Mouse (Mus musculus) midbrain, embryonic 11.5 days (tissue): ENCODE measurements around the gene Fbxo36. TPM values are rescaled to one million over a fixed set of nuclear protein-coding genes. Genes with fewer than 3 reads are reported as not detected.

Experiments used
- ATAC-seq: fragments of 200-750 bp; cut with Nextera tagmentation; 2 replicates; pipeline ENCODE4 v1.8.0; 2017; ENCODE audit warnings: moderate TSS enrichment, moderate library complexity; ENCODE audit not compliant: low FRiP score
- DNase-seq: peaks from one replicate; pipeline ENCODE4 v3.0.0; 2015; ENCODE audit warnings: low spot score; ENCODE audit errors: missing footprints
- H3K27ac ChIP-seq: fragments of 300-500 bp; sonication (generic); 2 replicates; pipeline ENCODE4 v1.5.1; 2014; ENCODE audit warnings: low read depth, low read length
- H3K27me3 ChIP-seq: fragments of 300-500 bp; sonication (generic); 2 replicates; pipeline ENCODE4 v1.6.1; 2014; ENCODE audit warnings: mild to moderate bottlenecking, low read length, moderate library complexity, mixed read lengths; ENCODE audit not compliant: control insufficient read depth, insufficient read depth
- H3K36me3 ChIP-seq: fragments of 300-500 bp; sonication (generic); 2 replicates; pipeline ENCODE4 v1.6.1; 2014; ENCODE audit warnings: mild to moderate bottlenecking, low read length, moderate library complexity, mixed read lengths; ENCODE audit not compliant: control insufficient read depth, insufficient read depth
- H3K4me1 ChIP-seq: fragments of 300-500 bp; sonication (generic); 2 replicates; pipeline ENCODE4 v1.6.1; 2014; ENCODE audit warnings: low read length; ENCODE audit not compliant: control insufficient read depth, insufficient read depth
- H3K4me2 ChIP-seq: fragments of 300-500 bp; sonication (generic); 2 replicates; pipeline ENCODE4 v1.6.1; 2014; ENCODE audit warnings: mild to moderate bottlenecking, moderate library complexity
- H3K4me3 ChIP-seq: fragments of 300-500 bp; sonication (generic); 2 replicates; pipeline ENCODE4 v1.5.1; 2014; ENCODE audit warnings: low read depth, low read length
- H3K9ac ChIP-seq: fragments of 300-500 bp; sonication (generic); 2 replicates; pipeline ENCODE4 v1.6.1; 2014; ENCODE audit warnings: low read length
- H3K9me3 ChIP-seq: fragments of 300-500 bp; sonication (generic); 2 replicates; pipeline ENCODE4 v1.6.1; 2016; ENCODE audit warnings: low read length; ENCODE audit not compliant: control insufficient read depth
- WGBS: fragments of 180-500 bp; shearing (Covaris S2); extraction: QIAGEN DNeasy Blood & Tissue Kit; methylation state at CpG from one replicate; pipeline ENCODE4 v1.1.7; 2014; 5-methylcytosine and 5-hydroxymethylcytosine counted together
- polyA plus RNA-seq: library from polyadenylated mRNA; unstranded; fragments of >200 nt; fragmentation: Nextera tagmentation; extraction: Ambion mirVana; gene quantifications from 2 replicates; pipeline ENCODE4 v1.2.1, GENCODE M21; 2014

Gene Fbxo36
- polyA plus RNA-seq, 1 experiment from 2014 or later, result 10.7 TPM

DNA sequence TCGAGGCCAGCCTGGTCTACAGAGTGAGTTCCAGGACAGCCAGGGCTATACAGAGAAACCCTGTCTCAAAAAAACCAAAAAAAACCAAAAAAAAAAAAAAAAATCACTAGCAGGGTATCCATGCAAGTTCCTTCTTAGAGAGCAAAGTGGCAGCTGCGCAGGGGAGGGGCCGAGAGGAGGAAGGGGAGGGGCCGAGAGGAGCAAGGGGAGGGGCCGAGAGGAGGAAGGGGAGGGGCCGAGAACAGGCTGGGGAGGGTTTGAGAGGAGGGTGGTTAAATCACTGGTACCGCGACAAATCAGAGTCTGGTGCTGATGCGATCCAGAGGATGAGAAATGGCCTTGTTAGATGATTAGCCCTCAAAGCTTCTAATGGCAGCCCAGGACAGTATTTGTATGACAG, 52.1 kb downstream of the Fbxo36 start:
- Histone ChIP-seq H3K4me3 (no peak overlapping the region), H3K36me3 (no peaks in the 10 kb centered on the region), H3K9ac (no peak overlapping the region), H3K4me1 (peaks cover 12% of the 10 kb centered on the region), H3K27ac (no peak overlapping the region), H3K9me3 (no peaks in the 10 kb centered on the region), H3K27me3 (no peaks in the 10 kb centered on the region), H3K4me2 (no peak overlapping the region)
- DNase-seq (no peak), ATAC-seq (no peak)
- WGBS, result 89% methylated on average over 9 of the region's 9 CpGs

DNA sequence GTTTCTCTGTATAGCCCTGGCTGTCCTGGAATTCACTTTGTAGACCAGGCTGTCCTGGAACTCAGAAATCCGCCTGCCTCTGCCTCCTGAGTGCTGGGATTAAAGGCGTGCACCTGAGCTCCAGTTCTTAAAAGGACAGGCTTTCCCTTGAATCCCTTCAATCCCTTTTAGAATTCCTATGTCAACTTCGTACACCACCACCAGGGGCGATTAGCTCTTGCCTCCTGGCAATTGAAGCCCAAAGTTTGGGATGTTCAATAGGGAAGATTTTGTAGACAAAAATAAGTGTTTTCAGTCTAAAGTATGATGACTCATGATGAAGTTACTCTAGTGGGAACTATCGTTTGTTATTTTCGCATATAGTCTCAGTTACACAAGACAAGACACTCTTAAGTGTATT, 57.7 kb downstream of the Fbxo36 start:
- ATAC-seq (no peak), DNase-seq (peak; percentile 67)
- 85% methylated on average over 6 of the region's 6 CpGs for WGBS
- no peaks in the 10 kb centered on the region for H3K9me3 ChIP-seq
- no peak overlapping the region for H3K27ac ChIP-seq
- no peaks in the 10 kb centered on the region for H3K27me3 ChIP-seq
- no peaks in the 10 kb centered on the region for H3K4me1 ChIP-seq
- H3K4me2 ChIP-seq, result no peak overlapping the region
- H3K9ac ChIP-seq, result no peak overlapping the region
- H3K36me3 ChIP-seq, result no peaks in the 10 kb centered on the region
- no peak overlapping the region for H3K4me3 ChIP-seq

DNA sequence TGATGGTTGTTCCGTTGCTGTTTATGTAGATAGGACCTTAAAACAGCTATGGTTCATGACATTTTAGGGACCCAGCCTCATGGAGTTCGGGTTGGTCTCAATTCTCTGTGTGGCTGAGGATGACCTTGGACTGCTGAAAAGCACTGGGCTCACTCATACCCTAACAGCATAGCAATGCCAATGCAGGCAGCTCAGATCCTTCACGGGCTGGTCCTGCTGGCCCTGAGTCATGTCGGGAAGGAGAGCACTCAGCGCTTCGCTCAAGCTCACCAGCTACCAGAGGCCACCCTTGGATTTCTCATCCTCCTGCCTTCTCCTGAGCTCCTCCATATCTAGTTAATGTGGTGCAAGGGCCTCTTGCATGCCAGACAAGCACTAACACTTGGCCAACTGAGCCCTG, 59.5 kb downstream of the Fbxo36 start:
- no peak for DNase-seq
- Histone ChIP-seq H3K4me2 (no peak overlapping the region), H3K4me3 (no peak overlapping the region), H3K36me3 (no peaks in the 10 kb centered on the region), H3K27me3 (no peaks in the 10 kb centered on the region), H3K27ac (no peak overlapping the region), H3K9me3 (no peaks in the 10 kb centered on the region), H3K4me1 (no peaks in the 10 kb centered on the region), H3K9ac (no peak overlapping the region)
- no peak for ATAC-seq
- 96% methylated on average over 6 of the region's 6 CpGs for WGBS

DNA sequence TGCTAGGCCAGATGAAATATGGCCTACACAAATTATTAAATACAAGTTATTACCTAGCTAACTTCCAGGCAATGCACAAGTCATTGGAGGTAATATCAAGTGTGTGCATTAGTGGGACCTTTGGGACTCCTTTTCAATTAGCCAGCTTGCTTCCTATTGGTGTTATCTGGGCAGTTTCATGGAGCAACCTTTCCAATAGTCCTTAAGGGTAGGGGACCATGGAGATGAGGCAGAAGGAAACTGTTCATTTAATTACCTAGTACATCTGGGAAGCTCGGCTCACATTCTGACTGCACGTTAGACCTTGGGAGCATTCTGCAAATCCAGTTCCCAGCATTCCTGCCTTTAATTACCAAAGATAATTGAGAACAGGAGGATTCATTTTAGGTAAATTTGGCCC, 64.8 kb downstream of the Fbxo36 start:
- no peaks in the 10 kb centered on the region for H3K4me1 ChIP-seq
- no peak for DNase-seq

DNA sequence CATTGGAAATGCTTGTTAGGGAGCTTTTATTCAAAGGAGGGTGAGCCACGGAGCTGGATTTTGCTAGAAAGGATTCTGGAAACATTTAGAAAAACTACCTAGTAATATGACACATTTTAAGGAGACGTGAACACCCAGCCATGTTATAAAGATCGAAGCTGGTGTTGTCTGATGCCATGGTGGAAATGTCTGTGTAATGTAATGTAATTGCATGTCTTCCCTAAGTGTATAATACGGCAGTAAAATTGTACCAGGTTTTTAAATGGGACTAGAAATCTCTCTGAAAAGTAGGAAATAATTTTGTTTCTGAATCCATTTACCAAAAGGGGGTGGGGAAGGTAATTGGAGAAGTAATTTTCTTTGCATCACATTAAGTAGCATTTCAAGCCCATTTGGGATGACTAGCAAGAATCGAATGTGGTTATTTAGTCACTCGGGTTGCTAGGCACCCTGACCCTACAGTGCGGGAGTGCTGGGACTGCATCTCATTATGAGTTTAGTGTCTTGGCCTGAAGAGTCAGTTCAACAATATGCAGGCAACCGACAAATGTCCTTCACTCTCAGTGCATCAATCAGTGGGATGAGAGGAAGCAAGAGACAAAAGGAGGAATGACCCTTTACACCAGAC, 70.7 kb downstream of the Fbxo36 start:
- Histone ChIP-seq H3K4me2 (no peak overlapping the region), H3K27me3 (no peaks in the 10 kb centered on the region), H3K4me3 (no peak overlapping the region), H3K9me3 (no peaks in the 10 kb centered on the region), H3K27ac (no peak overlapping the region; the same call in 1 of the 2 replicates), H3K36me3 (no peaks in the 10 kb centered on the region), H3K4me1 (peaks cover 5% of the 10 kb centered on the region; the same call in 1 of the 2 replicates), H3K9ac (no peak overlapping the region)
- WGBS, result 60% methylated on average over 8 of the region's 8 CpGs
- DNase-seq, result no peak
- peak; percentile 83 for ATAC-seq

More for the DNA sequence above, 64.8 kb downstream of the Fbxo36 start:
- no peaks in the 10 kb centered on the region for H3K36me3 ChIP-seq
- H3K4me2 ChIP-seq, result no peak overlapping the region
- H3K27ac ChIP-seq, result no peak overlapping the region
- no peak overlapping the region for H3K9ac ChIP-seq
- no peak overlapping the region for H3K4me3 ChIP-seq
- H3K9me3 ChIP-seq, result no peaks in the 10 kb centered on the region
- H3K27me3 ChIP-seq, result no peaks in the 10 kb centered on the region
- no peak for ATAC-seq
- 98% methylated on average over 2 of the region's 2 CpGs for WGBS

DNA sequence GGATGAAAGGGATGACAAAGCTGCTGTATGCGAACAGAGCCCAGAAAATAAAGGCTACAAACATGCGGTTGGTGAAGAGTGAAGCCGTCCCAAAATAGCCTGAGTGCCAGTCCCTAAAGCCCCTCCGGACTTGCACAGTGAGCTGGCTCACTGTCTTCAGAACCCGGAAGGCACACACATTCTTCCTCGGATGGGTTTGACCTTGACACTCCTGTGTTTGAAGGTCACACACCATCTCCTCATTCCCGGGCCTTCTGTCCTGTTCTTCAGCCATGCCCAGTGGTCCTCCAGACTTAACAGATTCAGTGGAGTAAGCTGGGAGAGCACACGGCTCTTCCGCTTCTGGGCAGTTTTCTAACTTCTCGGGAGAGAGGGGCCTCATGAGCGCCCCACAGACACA, 72.9 kb downstream of the Fbxo36 start:
- ATAC-seq, result no peak
- DNase-seq, result no peak
- H3K4me2 ChIP-seq, result no peak overlapping the region
- H3K9ac ChIP-seq, result no peak overlapping the region
- no peak overlapping the region for H3K27ac ChIP-seq
- H3K4me3 ChIP-seq, result no peak overlapping the region
- H3K4me1 ChIP-seq, result peaks cover 5% of the 10 kb centered on the region; the same call in 1 of the 2 replicates
- no peaks in the 10 kb centered on the region for H3K27me3 ChIP-seq
- no peaks in the 10 kb centered on the region for H3K9me3 ChIP-seq
- 90% methylated on average over 11 of the region's 11 CpGs for WGBS
- H3K36me3 ChIP-seq, result no peaks in the 10 kb centered on the region

DNA sequence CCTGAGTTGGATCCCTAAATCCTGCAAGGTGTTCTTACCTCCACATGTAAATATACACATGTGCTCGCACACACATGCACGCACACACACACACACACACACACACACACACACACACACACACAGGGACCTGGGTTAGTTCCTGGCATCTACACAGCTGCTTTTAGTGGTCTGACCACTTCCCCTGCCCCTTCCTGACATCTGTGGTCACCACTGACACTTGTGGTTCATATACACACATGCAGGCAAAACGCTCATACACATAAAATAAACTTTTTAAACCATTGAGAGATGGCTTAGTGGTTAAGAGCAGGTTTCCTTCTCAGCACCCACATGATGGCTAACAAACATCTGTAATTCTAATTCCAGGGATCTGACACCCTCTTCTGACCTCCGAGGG, 75.4 kb downstream of the Fbxo36 start:
- ATAC-seq (no peak), DNase-seq (peak; percentile 26)
- no peaks in the 10 kb centered on the region for H3K36me3 ChIP-seq

DNA sequence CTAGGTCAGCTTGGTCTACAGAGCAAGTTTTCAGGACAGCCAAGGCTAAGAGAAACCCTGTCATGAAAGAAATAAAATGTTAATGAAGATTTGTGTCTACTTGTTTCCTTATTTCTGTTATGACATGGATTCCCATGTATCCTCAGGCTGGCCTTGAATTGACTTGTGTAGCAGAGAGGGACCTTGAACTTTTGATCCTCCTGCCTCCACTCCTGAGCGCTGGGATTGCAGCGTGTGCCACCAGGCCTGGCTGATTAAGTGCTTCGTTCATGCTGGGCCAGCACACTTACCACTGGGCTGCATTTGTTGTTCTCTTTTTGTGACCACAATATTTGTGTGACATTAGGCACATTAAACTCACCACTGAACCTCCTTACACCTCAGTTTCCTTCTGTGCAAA, 79.2 kb downstream of the Fbxo36 start:
- no peaks in the 10 kb centered on the region for H3K27me3 ChIP-seq
- DNase-seq, result peak; percentile 44
- no peaks in the 10 kb centered on the region for H3K4me1 ChIP-seq
- H3K36me3 ChIP-seq, result no peaks in the 10 kb centered on the region
- 94% methylated on average over 3 of the region's 3 CpGs for WGBS
- no peak overlapping the region for H3K4me2 ChIP-seq
- H3K27ac ChIP-seq, result no peak overlapping the region
- no peaks in the 10 kb centered on the region for H3K9me3 ChIP-seq
- ATAC-seq, result no peak
- H3K9ac ChIP-seq, result no peak overlapping the region
- no peak overlapping the region for H3K4me3 ChIP-seq

More for the DNA sequence above, 75.4 kb downstream of the Fbxo36 start:
- Histone ChIP-seq H3K4me2 (no peak overlapping the region), H3K9me3 (no peaks in the 10 kb centered on the region), H3K9ac (no peak overlapping the region), H3K4me3 (no peak overlapping the region), H3K27me3 (no peaks in the 10 kb centered on the region), H3K4me1 (peaks cover 5% of the 10 kb centered on the region; the same call in 1 of the 2 replicates), H3K27ac (no peak overlapping the region)
- WGBS, result 90% methylated on average over 4 of the region's 4 CpGs

DNA sequence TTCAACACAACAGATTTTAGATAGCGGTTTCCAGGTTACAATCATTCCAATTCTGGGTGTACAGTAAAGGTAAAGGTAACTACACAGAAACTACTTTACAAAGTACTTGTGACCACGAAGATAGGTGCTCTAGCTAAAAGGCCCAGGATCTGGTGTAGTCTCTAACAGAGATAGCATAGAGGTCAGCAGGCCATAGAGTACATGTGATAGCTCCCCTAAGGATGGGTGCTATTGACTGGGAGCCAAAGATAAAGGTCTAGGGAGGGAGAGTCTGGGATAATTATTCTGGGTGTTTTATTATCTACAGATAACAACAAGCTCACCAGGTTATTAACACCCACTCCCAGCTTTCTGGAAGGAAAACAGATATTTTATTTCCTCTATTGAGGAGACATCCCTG, 83.8 kb downstream of the Fbxo36 start:
- no peaks in the 10 kb centered on the region for H3K9me3 ChIP-seq
- 81% methylated on average over 2 of the region's 2 CpGs for WGBS
- no peaks in the 10 kb centered on the region for H3K36me3 ChIP-seq
- DNase-seq, result no peak
- no peaks in the 10 kb centered on the region for H3K4me1 ChIP-seq
- H3K27ac ChIP-seq, result no peak overlapping the region
- H3K27me3 ChIP-seq, result no peaks in the 10 kb centered on the region
- no peak for ATAC-seq
- H3K4me2 ChIP-seq, result no peak overlapping the region
- H3K9ac ChIP-seq, result no peak overlapping the region
- H3K4me3 ChIP-seq, result no peak overlapping the region
